Mouse (Mus musculus) cerebellum, postnatal 10 days (tissue): ENCODE data around the gene Atf3.
"Not testable (repeated sequence)": the region's sequence is repeated elsewhere in the genome, so short reads cannot be mapped to it uniquely, and the experiment has no call there.

ENCODE experiments used
- DNase-seq, 2 experiments: peaks; one replicate each; pipeline ENCODE4 v3.0.0; 2021; ENCODE audit warnings: mixed read lengths in 2 of 2

Atf3 gene

GRCm38 (mm10) chr1:191189671-191190372, 28.0 kb downstream of the Atf3 start:
- DNase-seq, result peak; percentile 28 to 34

GRCm38 (mm10) chr1:191186386-191186770, 31.5 kb downstream of the Atf3 start:
- peak in 1 of 2 experiments; percentile 20 for DNase-seq

- DNase-seq, result peak in 1 of 2 experiments; percentile 15
These were observed 32.0 kb downstream of the Atf3 start for GRCm38 (mm10) chr1:191185761-191186385.

GRCm38 (mm10) chr1:191184841-191185251, 33.0 kb downstream of the Atf3 start:
- DNase-seq, result peak; percentile 22 to 25

GRCm38 (mm10) chr1:191184066-191184815, 33.6 kb downstream of the Atf3 start:
- peak; percentile 52 to 63 for DNase-seq

GRCm38 (mm10) chr1:191183163-191184065, 34.4 kb downstream of the Atf3 start:
- peak; percentile 90 for DNase-seq

GRCm38 (mm10) chr1:191182431-191183162, 35.2 kb downstream of the Atf3 start:
- peak; percentile 59 to 61 for DNase-seq

- DNase-seq, result no peak
These were observed 36.2 kb downstream of the Atf3 start for GRCm38 (mm10) chr1:191181469-191182259.

GRCm38 (mm10) chr1:191180397-191180796, 37.4 kb downstream of the Atf3 start:
- DNase-seq, result no peak

GRCm38 (mm10) chr1:191179846-191180245, 38.0 kb downstream of the Atf3 start:
- DNase-seq, result no peak

GRCm38 (mm10) chr1:191178511-191179188, 39.2 kb downstream of the Atf3 start:
- peak in 1 of 2 experiments; percentile 32 for DNase-seq

- DNase-seq, result no peak
These were observed 41.0 kb downstream of the Atf3 start for GRCm38 (mm10) chr1:191176887-191177286.

GRCm38 (mm10) chr1:191172487-191172886, 45.4 kb downstream of the Atf3 start:
- peak; percentile 34 to 47 for DNase-seq

- no peak for DNase-seq
These were observed 47.4 kb downstream of the Atf3 start for GRCm38 (mm10) chr1:191170444-191170843.

- DNase-seq, result no peak
These were observed 51.6 kb downstream of the Atf3 start for GRCm38 (mm10) chr1:191166189-191166588.

GRCm38 (mm10) chr1:191164717-191165116, 53.1 kb downstream of the Atf3 start, which contains the start of gene Fam71a:
Gene Fam71a (minus strand): TSS chr1:191164817.
- DNase-seq, result no peak

- DNase-seq, result no peak
These were observed 63.5 kb downstream of the Atf3 start for GRCm38 (mm10) chr1:191154314-191154713.

- peak; percentile 58 to 59 for DNase-seq
These were observed 64.8 kb downstream of the Atf3 start for GRCm38 (mm10) chr1:191153052-191153451.

- no peak for DNase-seq
These were observed 66.8 kb downstream of the Atf3 start for GRCm38 (mm10) chr1:191150924-191151605.

GRCm38 (mm10) chr1:191149489-191149888, 68.3 kb downstream of the Atf3 start:
- DNase-seq, result not testable (repeated sequence)
